Mouse (Mus musculus): ENCODE results near the gene Arhgef12. TPM values are rescaled to one million over a fixed set of nuclear protein-coding genes. Genes with fewer than 3 reads are reported as not detected.

Arhgef12 gene
- polyA plus RNA-seq, 1 experiment from 2014 or later = 22.1 TPM

DNA sequence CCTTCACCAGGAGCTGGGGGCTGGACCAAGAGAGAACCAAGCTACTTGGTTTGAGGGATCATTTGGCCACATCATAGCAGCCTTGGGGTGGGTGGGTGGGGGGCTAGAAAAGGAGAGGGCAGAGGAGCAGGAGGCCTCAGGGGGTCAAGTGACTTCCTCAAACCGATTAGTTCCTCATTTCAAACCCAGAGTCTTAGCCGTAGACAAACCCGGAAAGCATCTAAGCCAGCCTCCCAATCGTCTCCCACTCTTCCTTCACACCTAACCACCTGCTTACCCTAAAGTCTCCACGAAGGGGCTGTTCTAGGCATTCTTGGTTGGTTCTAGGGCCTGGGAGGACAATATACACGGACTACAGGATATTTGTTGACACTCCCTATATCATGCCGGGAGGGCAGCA lies 161.9 kb downstream of the Arhgef12 start:
- H3K27ac ChIP-seq (ENCODE audit: low read length) = no peak overlapping the region
- no peak overlapping the region for H3K4me2 ChIP-seq (ENCODE audit: low read length)
- no peak overlapping the region for H3K9ac ChIP-seq (ENCODE audit: low read depth, low read length)
- H3K4me1 ChIP-seq (ENCODE audit: control insufficient read depth, insufficient read depth, low read length) = peaks cover 17% of the 10 kb centered on the region
- WGBS = 87% methylated on average over 7 of the region's 7 CpGs
- no peaks in the 10 kb centered on the region for H3K36me3 ChIP-seq (ENCODE audit: control insufficient read depth, insufficient read depth, low read length)
- ATAC-seq = no peak
- no peak overlapping the region for H3K4me3 ChIP-seq (ENCODE audit: low read depth, low read length)
- no peaks in the 10 kb centered on the region for H3K9me3 ChIP-seq (replicated peaks; ENCODE audit: control insufficient read depth, low read length, poor library complexity, severe bottlenecking)
- no peaks in the 10 kb centered on the region for H3K27me3 ChIP-seq (ENCODE audit: control insufficient read depth, insufficient read depth, low read depth, low read length)

- ATAC-seq = peak; percentile 92
- Histone ChIP-seq H3K4me2 (ENCODE audit: low read length) (peak overlapping the region; percentile 90), H3K27me3 (ENCODE audit: control insufficient read depth, insufficient read depth, low read depth, low read length) (no peaks in the 10 kb centered on the region), H3K4me3 (ENCODE audit: low read depth, low read length) (peak overlapping the region; percentile 68), H3K27ac (ENCODE audit: low read length) (peak overlapping the region; percentile 75), H3K4me1 (ENCODE audit: control insufficient read depth, insufficient read depth, low read length) (peaks cover 17% of the 10 kb centered on the region), H3K9me3 (replicated peaks; ENCODE audit: control insufficient read depth, low read length, poor library complexity, severe bottlenecking) (no peaks in the 10 kb centered on the region), H3K36me3 (ENCODE audit: control insufficient read depth, insufficient read depth, low read length) (no peaks in the 10 kb centered on the region), H3K9ac (ENCODE audit: low read depth, low read length) (peak overlapping the region; percentile 84)
- under 1% methylated on average over 48 of the region's 52 CpGs for WGBS
Observed at GRCm38 (mm10) chr9:42944536-42945006, 162.5 kb downstream of the Arhgef12 start.

- H3K9ac ChIP-seq (ENCODE audit: low read depth, low read length) = peak within 1 kb of the TSS; percentile 84
- peak; percentile 88 for ATAC-seq
- no peaks in the 10 kb centered on the region for H3K9me3 ChIP-seq (replicated peaks; ENCODE audit: control insufficient read depth, low read length, poor library complexity, severe bottlenecking)
- H3K36me3 ChIP-seq (ENCODE audit: control insufficient read depth, insufficient read depth, low read length) = no peaks in the 10 kb centered on the region
- peak within 1 kb of the TSS; percentile 75 for H3K27ac ChIP-seq (ENCODE audit: low read length)
- H3K4me1 ChIP-seq (ENCODE audit: control insufficient read depth, insufficient read depth, low read length) = peaks cover 17% of the 10 kb centered on the region
- peak within 1 kb of the TSS; percentile 90 for H3K4me2 ChIP-seq (ENCODE audit: low read length)
- under 1% methylated on average over 49 of the region's 68 CpGs for WGBS
- peak within 1 kb of the TSS; percentile 68 for H3K4me3 ChIP-seq (ENCODE audit: low read depth, low read length)
- no peaks in the 10 kb centered on the region for H3K27me3 ChIP-seq (ENCODE audit: control insufficient read depth, insufficient read depth, low read depth, low read length)
Observed at GRCm38 (mm10) chr9:42943781-42944535, 163.1 kb downstream of the Arhgef12 start, which contains the start of gene Grik4. Gene Grik4, minus strand, starts transcription at chr9:42944493.

- Histone ChIP-seq H3K4me2 (ENCODE audit: low read length) (peak overlapping the region; percentile 90), H3K4me3 (ENCODE audit: low read depth, low read length) (peak overlapping the region; percentile 68), H3K27ac (ENCODE audit: low read length) (peak overlapping the region; percentile 75), H3K36me3 (ENCODE audit: control insufficient read depth, insufficient read depth, low read length) (no peaks in the 10 kb centered on the region), H3K9me3 (replicated peaks; ENCODE audit: control insufficient read depth, low read length, poor library complexity, severe bottlenecking) (no peaks in the 10 kb centered on the region), H3K27me3 (ENCODE audit: control insufficient read depth, insufficient read depth, low read depth, low read length) (no peaks in the 10 kb centered on the region), H3K4me1 (ENCODE audit: control insufficient read depth, insufficient read depth, low read length) (peaks cover 17% of the 10 kb centered on the region), H3K9ac (ENCODE audit: low read depth, low read length) (peak overlapping the region; percentile 84)
- 4% methylated on average over 9 of the region's 9 CpGs for WGBS
- ATAC-seq = peak; percentile 36; the same call in 1 of the 2 replicates
Observed at GRCm38 (mm10) chr9:42943057-42943529, 163.9 kb downstream of the Arhgef12 start.

DNA sequence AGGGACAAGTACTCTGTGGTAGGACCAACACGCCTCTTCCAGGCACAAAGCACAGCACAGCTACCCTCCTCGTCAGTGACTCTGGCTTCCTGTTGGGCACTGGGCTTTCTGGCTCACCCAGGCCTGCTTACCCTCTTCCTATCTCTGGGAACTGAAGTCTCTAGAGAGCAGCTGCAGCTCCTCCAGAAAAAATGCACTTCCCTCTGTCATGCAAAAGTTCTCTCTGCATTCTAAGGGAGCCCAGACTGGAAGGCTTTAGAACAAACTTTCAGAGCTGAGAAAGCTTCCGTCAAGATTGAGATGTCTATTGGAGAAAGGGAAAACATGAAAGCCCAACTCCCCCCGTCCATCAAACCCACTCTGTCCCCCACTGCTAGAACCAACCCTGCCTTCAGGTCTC lies 164.9 kb downstream of the Arhgef12 start:
- ATAC-seq = no peak
- Histone ChIP-seq H3K4me1 (ENCODE audit: control insufficient read depth, insufficient read depth, low read length) (peaks cover 17% of the 10 kb centered on the region), H3K9ac (ENCODE audit: low read depth, low read length) (peak overlapping the region; percentile 4; the same call in 1 of the 2 replicates), H3K4me3 (ENCODE audit: low read depth, low read length) (no peak overlapping the region), H3K27me3 (ENCODE audit: control insufficient read depth, insufficient read depth, low read depth, low read length) (no peaks in the 10 kb centered on the region), H3K9me3 (replicated peaks; ENCODE audit: control insufficient read depth, low read length, poor library complexity, severe bottlenecking) (no peaks in the 10 kb centered on the region), H3K36me3 (ENCODE audit: control insufficient read depth, insufficient read depth, low read length) (no peaks in the 10 kb centered on the region), H3K4me2 (ENCODE audit: low read length) (peak overlapping the region; percentile 90), H3K27ac (ENCODE audit: low read length) (no peak overlapping the region)
- 56% methylated on average over 4 of the region's 4 CpGs for WGBS

DNA sequence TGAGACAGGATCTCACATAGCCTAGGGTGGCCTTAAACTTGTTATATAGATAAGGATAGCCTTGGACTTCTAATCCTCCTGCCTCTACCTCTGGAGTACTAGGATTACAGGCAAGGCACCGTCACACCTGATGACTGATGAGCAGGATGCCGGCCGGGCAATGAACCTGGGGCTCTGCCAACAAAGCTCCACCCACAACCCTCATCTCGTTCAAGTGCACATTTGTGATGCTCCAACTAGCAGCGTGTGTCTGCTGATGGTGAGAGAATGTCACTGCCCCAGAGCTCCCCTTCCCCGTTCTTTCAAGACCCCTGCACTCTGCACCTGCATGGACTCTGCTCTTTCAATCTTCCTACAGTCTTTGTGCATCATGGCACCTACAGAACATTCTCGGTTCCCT lies 174.9 kb downstream of the Arhgef12 start:
- no peaks in the 10 kb centered on the region for H3K4me1 ChIP-seq (ENCODE audit: control insufficient read depth, insufficient read depth, low read length)
- WGBS = 55% methylated on average over 7 of the region's 7 CpGs

DNA sequence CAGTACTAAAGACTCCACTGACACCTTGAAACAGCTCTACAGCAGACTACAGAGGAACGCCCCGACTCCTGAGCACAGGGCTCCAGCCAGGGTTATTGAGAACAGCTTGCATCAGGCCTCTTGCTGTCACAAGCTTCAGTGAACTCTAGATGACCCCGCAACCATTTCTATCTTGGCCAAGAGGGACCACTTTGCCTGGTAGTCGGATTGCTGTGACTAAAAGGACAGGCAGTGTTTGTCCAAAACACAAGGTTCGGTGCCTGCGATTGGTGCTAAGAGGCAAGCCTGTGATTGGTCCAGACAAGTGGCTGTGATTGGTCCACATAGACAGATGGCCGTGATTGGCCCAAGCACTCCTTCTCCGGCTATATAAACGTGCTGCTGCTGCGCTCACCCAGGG lies 179.5 kb downstream of the Arhgef12 start:
- Histone ChIP-seq H3K4me2 (ENCODE audit: low read length) (no peak overlapping the region), H3K27me3 (ENCODE audit: control insufficient read depth, insufficient read depth, low read depth, low read length) (no peaks in the 10 kb centered on the region)
- WGBS = 79% methylated on average over 10 of the region's 10 CpGs

More for the DNA sequence above, 174.9 kb downstream of the Arhgef12 start:
- no peak for ATAC-seq
- Histone ChIP-seq H3K27me3 (ENCODE audit: control insufficient read depth, insufficient read depth, low read depth, low read length) (no peaks in the 10 kb centered on the region), H3K27ac (ENCODE audit: low read length) (no peak overlapping the region), H3K4me3 (ENCODE audit: low read depth, low read length) (no peak overlapping the region), H3K36me3 (ENCODE audit: control insufficient read depth, insufficient read depth, low read length) (no peaks in the 10 kb centered on the region), H3K4me2 (ENCODE audit: low read length) (no peak overlapping the region), H3K9ac (ENCODE audit: low read depth, low read length) (no peak overlapping the region), H3K9me3 (replicated peaks; ENCODE audit: control insufficient read depth, low read length, poor library complexity, severe bottlenecking) (no peaks in the 10 kb centered on the region)

DNA sequence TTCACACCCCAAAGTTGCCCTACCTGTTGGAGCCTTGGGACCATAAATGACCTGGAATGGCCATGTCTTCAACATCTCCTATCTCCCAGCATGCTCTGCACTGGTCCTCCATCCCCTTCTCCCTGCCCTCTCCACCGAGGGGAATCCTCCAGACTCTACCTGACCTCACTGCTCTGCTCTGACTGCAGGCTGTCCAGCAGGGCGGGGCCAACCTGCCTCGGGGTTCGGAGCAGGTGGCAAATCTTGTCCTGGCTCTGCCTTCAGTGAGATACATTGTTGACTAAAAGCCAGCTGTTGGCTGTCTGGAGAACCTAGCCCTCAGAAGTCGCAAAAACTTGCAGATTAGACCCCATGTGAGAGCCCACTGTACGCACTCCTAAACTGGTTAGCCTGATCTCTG lies 180.5 kb downstream of the Arhgef12 start:
- 88% methylated on average over 6 of the region's 6 CpGs for WGBS
- no peak for ATAC-seq
- H3K4me1 ChIP-seq (ENCODE audit: control insufficient read depth, insufficient read depth, low read length) = no peaks in the 10 kb centered on the region; the same call in 1 of the 2 replicates

More for the DNA sequence above, 179.5 kb downstream of the Arhgef12 start:
- Histone ChIP-seq H3K9ac (ENCODE audit: low read depth, low read length) (no peak overlapping the region), H3K4me1 (ENCODE audit: control insufficient read depth, insufficient read depth, low read length) (no peaks in the 10 kb centered on the region; the same call in 1 of the 2 replicates), H3K4me3 (ENCODE audit: low read depth, low read length) (no peak overlapping the region), H3K27ac (ENCODE audit: low read length) (no peak overlapping the region), H3K9me3 (replicated peaks; ENCODE audit: control insufficient read depth, low read length, poor library complexity, severe bottlenecking) (no peaks in the 10 kb centered on the region), H3K36me3 (ENCODE audit: control insufficient read depth, insufficient read depth, low read length) (no peaks in the 10 kb centered on the region)
- ATAC-seq = no peak

DNA sequence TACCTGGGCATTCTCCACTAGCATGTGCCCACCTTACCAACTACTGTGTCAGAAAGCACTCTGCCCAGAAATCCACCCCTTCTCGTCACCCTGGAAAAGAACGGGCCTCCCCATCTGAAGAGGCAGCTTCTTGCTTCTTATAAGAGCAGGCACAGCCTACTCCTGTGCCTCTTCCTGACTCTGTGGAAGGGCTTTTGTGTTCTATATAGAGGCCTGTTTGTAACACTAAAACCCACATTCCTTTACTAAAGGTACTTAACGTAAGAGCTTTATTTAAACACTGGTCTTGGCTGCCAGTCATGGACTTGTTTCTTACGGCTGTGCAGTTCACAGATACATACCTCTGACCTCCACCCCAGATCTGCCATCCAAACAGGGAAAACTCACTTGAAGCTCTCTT lies 185.2 kb downstream of the Arhgef12 start:
- no peaks in the 10 kb centered on the region for H3K9me3 ChIP-seq (replicated peaks; ENCODE audit: control insufficient read depth, low read length, poor library complexity, severe bottlenecking)
- ATAC-seq = no peak

More for the DNA sequence above, 180.5 kb downstream of the Arhgef12 start:
- H3K9me3 ChIP-seq (replicated peaks; ENCODE audit: control insufficient read depth, low read length, poor library complexity, severe bottlenecking) = no peaks in the 10 kb centered on the region
- H3K4me3 ChIP-seq (ENCODE audit: low read depth, low read length) = no peak overlapping the region
- no peaks in the 10 kb centered on the region for H3K36me3 ChIP-seq (ENCODE audit: control insufficient read depth, insufficient read depth, low read length)
- no peak overlapping the region for H3K4me2 ChIP-seq (ENCODE audit: low read length)
- no peak overlapping the region for H3K27ac ChIP-seq (ENCODE audit: low read length)
- no peaks in the 10 kb centered on the region for H3K27me3 ChIP-seq (ENCODE audit: control insufficient read depth, insufficient read depth, low read depth, low read length)
- no peak overlapping the region for H3K9ac ChIP-seq (ENCODE audit: low read depth, low read length)

More for the DNA sequence above, 185.2 kb downstream of the Arhgef12 start:
- Histone ChIP-seq H3K4me3 (ENCODE audit: low read depth, low read length) (no peak overlapping the region), H3K36me3 (ENCODE audit: control insufficient read depth, insufficient read depth, low read length) (no peaks in the 10 kb centered on the region), H3K27me3 (ENCODE audit: control insufficient read depth, insufficient read depth, low read depth, low read length) (no peaks in the 10 kb centered on the region), H3K27ac (ENCODE audit: low read length) (no peak overlapping the region), H3K9ac (ENCODE audit: low read depth, low read length) (no peak overlapping the region; the same call in 1 of the 2 replicates), H3K4me1 (ENCODE audit: control insufficient read depth, insufficient read depth, low read length) (peaks cover 3% of the 10 kb centered on the region; the same call in 1 of the 2 replicates), H3K4me2 (ENCODE audit: low read length) (no peak overlapping the region)
- 72% methylated on average over 4 of the region's 4 CpGs for WGBS

Data from midbrain, embryonic 16.5 days (tissue).